Mouse (Mus musculus) C2C12 (cell line): Measurements from ENCODE around the gene Tmem159. TPM values are rescaled to one million over a fixed set of nuclear protein-coding genes. Genes with fewer than 3 reads are reported as not detected.

Experiments
- H3K27me3 ChIP-seq: one replicate; pipeline ENCODE4 v1.6.1; 2011; ENCODE audit not compliant: control insufficient read depth, insufficient read depth, insufficient read length
- H3K36me3 ChIP-seq: one replicate; pipeline ENCODE4 v1.6.1; 2011; ENCODE audit not compliant: control insufficient read depth, insufficient read depth
- H3K4me3 ChIP-seq: one replicate; pipeline ENCODE4 v1.5.1; 2011; ENCODE audit warnings: mild to moderate bottlenecking, control low read depth; ENCODE audit not compliant: poor library complexity, insufficient read depth, severe bottlenecking
- H3K79me2 ChIP-seq: one replicate; pipeline ENCODE4 v1.6.1; 2011; ENCODE audit not compliant: control insufficient read depth, insufficient read depth
- H3K79me3 ChIP-seq: one replicate; pipeline ENCODE4 v1.6.1; 2011; ENCODE audit warnings: low read depth, control low read depth
- H3ac ChIP-seq: one replicate; pipeline ENCODE3; 2011; ENCODE audit warnings: low read depth; ENCODE audit not compliant: control insufficient read depth, insufficient read length
- CEBPB ChIP-seq: IDR thresholded peaks from one replicate; pipeline ENCODE4 v1.6.1; 2011; ENCODE audit warnings: low read depth, mild to moderate bottlenecking, control low read depth, moderate library complexity
- CTCF ChIP-seq: IDR thresholded peaks from one replicate; pipeline ENCODE4 v1.5.1; 2011; ENCODE audit not compliant: control insufficient read depth, insufficient read depth, insufficient read length
- FOSL1 ChIP-seq: IDR thresholded peaks from one replicate; pipeline ENCODE4 v1.8.0; 2011; ENCODE audit warnings: mild to moderate bottlenecking, low read length; ENCODE audit not compliant: poor library complexity, insufficient read depth, severe bottlenecking
- MAX ChIP-seq: IDR thresholded peaks from one replicate; pipeline ENCODE4 v1.6.1; 2011; ENCODE audit warnings: mild to moderate bottlenecking, control low read depth
- MYOD1 ChIP-seq: IDR thresholded peaks from one replicate; pipeline ENCODE4 v1.6.1; 2011; ENCODE audit warnings: low read depth; ENCODE audit not compliant: control insufficient read depth, insufficient read length
- MYOG ChIP-seq: IDR thresholded peaks from one replicate; pipeline ENCODE4 v1.6.1; 2011; ENCODE audit not compliant: control insufficient read depth, insufficient read length; ENCODE audit errors: extremely low read depth
- USF1 ChIP-seq: IDR thresholded peaks from one replicate; pipeline ENCODE4 v1.6.1; 2011; ENCODE audit warnings: low read depth, mild to moderate bottlenecking, control low read depth, moderate library complexity
- polyA plus RNA-seq: library from polyadenylated mRNA; unstranded; fragments of >200 nt; fragmentation: generic; extraction: Trizol; gene quantifications from one replicate; pipeline ENCODE4 v1.2.1, GENCODE M21; 2012; ENCODE audit warnings: missing spikeins

Tmem159 gene
- polyA plus RNA-seq, 1 experiment, result 6.0 TPM

DNA sequence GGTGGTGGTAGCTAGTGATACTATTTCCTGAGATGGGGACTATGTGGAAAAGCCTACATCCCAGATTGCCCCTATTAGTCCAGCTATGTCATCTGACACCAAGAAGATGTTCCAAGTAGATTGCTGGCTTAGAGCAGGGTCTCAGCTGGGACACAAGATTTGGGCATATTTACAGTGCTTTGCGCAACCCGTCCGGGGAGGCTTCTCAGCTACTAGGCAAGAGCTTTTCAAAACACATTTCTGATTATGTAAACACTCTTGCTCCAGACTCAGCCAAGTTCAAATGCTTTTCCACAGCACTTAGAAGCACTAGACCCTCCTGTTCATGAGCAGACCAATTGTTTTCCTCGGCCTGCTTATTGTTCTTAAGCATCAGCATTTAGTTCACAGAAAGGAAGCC lies 21.6 kb downstream of the Tmem159 start:
- Histone ChIP-seq H3K79me3 (no peaks in the 10 kb centered on the region), H3K36me3 (no peaks in the 10 kb centered on the region), H3K4me3 (no peak overlapping the region), H3ac (no peak overlapping the region), H3K27me3 (no peaks in the 10 kb centered on the region), H3K79me2 (no peaks in the 10 kb centered on the region)
- TF ChIP-seq MAX (no peak), CEBPB (no peak), USF1 (no peak), MYOG (no peak), FOSL1 (no peak), CTCF (no peak), MYOD1 (no peak)

DNA sequence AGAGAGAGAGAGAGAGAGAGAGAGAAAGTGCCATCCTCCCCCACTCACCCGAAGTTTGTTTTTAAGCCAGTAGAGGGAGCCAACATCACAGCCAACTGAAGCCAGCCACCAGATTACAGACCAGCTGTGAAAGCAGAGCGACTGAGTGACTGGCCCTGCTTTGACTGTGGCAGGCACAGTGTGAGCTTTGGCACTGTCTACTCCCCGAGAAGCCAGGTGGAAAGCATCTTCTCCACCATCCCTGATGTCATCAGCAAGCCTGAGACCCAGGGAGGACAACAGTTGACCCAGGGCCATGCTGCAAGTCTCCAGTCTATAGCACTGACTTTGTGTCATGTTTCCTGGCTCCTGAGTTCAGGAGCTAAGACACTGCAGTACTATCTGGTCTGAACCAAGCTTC lies 22.7 kb downstream of the Tmem159 start:
- Histone ChIP-seq H3ac (no peak overlapping the region), H3K4me3 (no peak overlapping the region), H3K36me3 (no peaks in the 10 kb centered on the region), H3K79me3 (no peaks in the 10 kb centered on the region), H3K27me3 (no peaks in the 10 kb centered on the region), H3K79me2 (no peaks in the 10 kb centered on the region)
- TF ChIP-seq MAX (no peak), CTCF (no peak), FOSL1 (no peak), USF1 (no peak), CEBPB (no peak), MYOD1 (no peak), MYOG (no peak)

DNA sequence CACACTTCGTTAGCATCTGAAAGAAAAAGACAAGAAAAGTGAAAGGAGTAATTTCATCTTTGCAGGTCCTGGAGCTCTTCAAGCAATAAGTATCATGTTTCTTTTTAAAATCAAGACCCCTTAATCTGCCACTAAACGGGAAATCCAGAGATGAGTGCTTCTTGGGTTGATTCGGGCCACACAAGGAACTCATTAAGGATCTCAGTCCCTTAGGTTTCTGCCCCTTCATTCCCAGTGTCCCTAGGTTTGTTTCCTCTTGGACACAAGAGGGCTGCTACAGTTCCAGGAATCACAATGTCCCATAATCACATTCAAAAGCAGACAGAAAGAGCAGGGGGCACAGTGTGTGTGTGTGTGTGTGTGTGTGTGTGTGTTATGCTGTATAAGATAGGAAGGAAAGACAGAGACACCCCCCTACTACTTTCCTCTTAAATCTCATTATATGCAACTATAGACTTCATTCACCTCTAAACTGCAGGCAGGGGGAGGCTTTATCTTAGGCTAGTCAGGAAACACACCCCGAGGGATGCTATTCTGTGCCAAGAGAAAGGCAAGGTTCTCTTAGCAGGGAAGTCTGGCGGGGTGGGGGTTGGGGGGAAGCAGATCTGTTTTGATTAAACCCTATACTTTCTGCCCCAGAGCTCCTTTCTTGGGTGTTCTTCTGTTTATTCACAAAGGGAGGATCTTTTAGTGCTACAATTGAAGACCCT lies 25.0 kb downstream of the Tmem159 start:
- Histone ChIP-seq H3K79me3 (no peaks in the 10 kb centered on the region), H3K79me2 (no peaks in the 10 kb centered on the region), H3K4me3 (no peak overlapping the region), H3ac (no peak overlapping the region), H3K27me3 (no peaks in the 10 kb centered on the region), H3K36me3 (no peaks in the 10 kb centered on the region)
- TF ChIP-seq USF1, result no peak
- no peak for TF ChIP-seq CTCF
- no peak for TF ChIP-seq FOSL1
- TF ChIP-seq MYOD1, result no peak
- TF ChIP-seq CEBPB, result no peak
- TF ChIP-seq MYOG, result no peak
- TF ChIP-seq MAX, result no peak

- H3K27me3 ChIP-seq, result no peaks in the 10 kb centered on the region
- H3ac ChIP-seq, result no peak overlapping the region
- H3K79me2 ChIP-seq, result no peaks in the 10 kb centered on the region
- no peaks in the 10 kb centered on the region for H3K79me3 ChIP-seq
- no peaks in the 10 kb centered on the region for H3K36me3 ChIP-seq
- no peak overlapping the region for H3K4me3 ChIP-seq
- TF ChIP-seq USF1, result no peak
- TF ChIP-seq CTCF, result no peak
- no peak for TF ChIP-seq MAX
- no peak for TF ChIP-seq MYOD1
- TF ChIP-seq CEBPB, result no peak
- no peak for TF ChIP-seq MYOG
- no peak for TF ChIP-seq FOSL1
Measured at GRCm38 (mm10) chr7:120127686-120128059, 25.5 kb downstream of the Tmem159 start.

- TF ChIP-seq CTCF (no peak), MAX (no peak), MYOG (no peak), CEBPB (no peak), USF1 (no peak), FOSL1 (no peak), MYOD1 (no peak)
- H3ac ChIP-seq, result no peak overlapping the region
- no peak overlapping the region for H3K4me3 ChIP-seq
- H3K79me2 ChIP-seq, result no peaks in the 10 kb centered on the region
- H3K27me3 ChIP-seq, result no peaks in the 10 kb centered on the region
- no peaks in the 10 kb centered on the region for H3K79me3 ChIP-seq
- no peaks in the 10 kb centered on the region for H3K36me3 ChIP-seq
Measured at GRCm38 (mm10) chr7:120128951-120129350, 26.8 kb downstream of the Tmem159 start.
